Mouse (Mus musculus): ENCODE measurements at regions not wholly inside any gene's neighbourhood (a gene's known extent, or its start where the extent isn't known, plus 50 kb on each side); places are given as distances from the start of the nearest gene placed in this dataset.

- Histone ChIP-seq H3K27me3 (ENCODE audit: control insufficient read depth, insufficient read depth, low read length) (no peaks in the 10 kb centered on the region), H3K27ac (ENCODE audit: insufficient read depth, low read length) (no peak overlapping the region), H3K4me3 (replicated peaks; ENCODE audit: insufficient read depth, low read depth, low read length) (no peak overlapping the region), H3K4me1 (ENCODE audit: control insufficient read depth, insufficient read depth, low read length) (no peaks in the 10 kb centered on the region)
- TF ChIP-seq POLR2A (IDR thresholded peaks at IDR 0.05; ENCODE audit: borderline replicate concordance, insufficient read depth, low read length) = no peak
- DNase-seq = no peak
Measured at GRCm38 (mm10) chr2:108584799-108585198, 695.7 kb upstream of the Kif18a start.

GRCm38 (mm10) chr2:108593555-108593954 lies 687.0 kb upstream of the Kif18a start:
- no peak overlapping the region for H3K4me3 ChIP-seq (replicated peaks; ENCODE audit: insufficient read depth, low read depth, low read length)
- TF ChIP-seq CTCF (IDR thresholded peaks at IDR 0.05; ENCODE audit: borderline replicate concordance, insufficient read depth, low read depth, low read length) (no peak), POLR2A (IDR thresholded peaks at IDR 0.05; ENCODE audit: borderline replicate concordance, insufficient read depth, low read length) (no peak)
- H3K27ac ChIP-seq (ENCODE audit: insufficient read depth, low read length) = no peak overlapping the region
- no peaks in the 10 kb centered on the region for H3K4me1 ChIP-seq (ENCODE audit: control insufficient read depth, insufficient read depth, low read length)
- no peak for DNase-seq
- H3K27me3 ChIP-seq (ENCODE audit: control insufficient read depth, insufficient read depth, low read length) = no peaks in the 10 kb centered on the region
- WGBS = 84% methylated on average over 3 of the region's 3 CpGs

- no peak for DNase-seq
- no peaks in the 10 kb centered on the region for H3K27me3 ChIP-seq (ENCODE audit: control insufficient read depth, insufficient read depth, low read length)
- H3K27ac ChIP-seq (ENCODE audit: insufficient read depth, low read length) = no peak overlapping the region
- TF ChIP-seq POLR2A (IDR thresholded peaks at IDR 0.05; ENCODE audit: borderline replicate concordance, insufficient read depth, low read length) = no peak
- no peak for TF ChIP-seq CTCF (IDR thresholded peaks at IDR 0.05; ENCODE audit: borderline replicate concordance, insufficient read depth, low read depth, low read length)
- no peak overlapping the region for H3K4me3 ChIP-seq (replicated peaks; ENCODE audit: insufficient read depth, low read depth, low read length)
- no peaks in the 10 kb centered on the region for H3K4me1 ChIP-seq (ENCODE audit: control insufficient read depth, insufficient read depth, low read length)
- WGBS = 40% methylated on average over 1 of the region's 1 CpGs
Measured at GRCm38 (mm10) chr2:108600346-108600745, 680.2 kb upstream of the Kif18a start.

GRCm38 (mm10) chr2:108619580-108619979 lies 661.0 kb upstream of the Kif18a start:
- H3K27ac ChIP-seq (ENCODE audit: insufficient read depth, low read length) = no peak overlapping the region
- H3K4me3 ChIP-seq (replicated peaks; ENCODE audit: insufficient read depth, low read depth, low read length) = no peak overlapping the region
- no peak for DNase-seq
- no peaks in the 10 kb centered on the region for H3K27me3 ChIP-seq (ENCODE audit: control insufficient read depth, insufficient read depth, low read length)
- TF ChIP-seq POLR2A (IDR thresholded peaks at IDR 0.05; ENCODE audit: borderline replicate concordance, insufficient read depth, low read length) = no peak
- no peak for TF ChIP-seq CTCF (IDR thresholded peaks at IDR 0.05; ENCODE audit: borderline replicate concordance, insufficient read depth, low read depth, low read length)
- H3K4me1 ChIP-seq (ENCODE audit: control insufficient read depth, insufficient read depth, low read length) = no peaks in the 10 kb centered on the region

GRCm38 (mm10) chr2:108622367-108623162 lies 658.0 kb upstream of the Kif18a start:
- WGBS = 83% methylated on average over 4 of the region's 4 CpGs

GRCm38 (mm10) chr2:108635644-108636043 lies 644.9 kb upstream of the Kif18a start:
- Histone ChIP-seq H3K4me3 (replicated peaks; ENCODE audit: insufficient read depth, low read depth, low read length) (no peak overlapping the region), H3K27ac (ENCODE audit: insufficient read depth, low read length) (no peak overlapping the region), H3K27me3 (ENCODE audit: control insufficient read depth, insufficient read depth, low read length) (no peaks in the 10 kb centered on the region), H3K4me1 (ENCODE audit: control insufficient read depth, insufficient read depth, low read length) (no peaks in the 10 kb centered on the region)
- WGBS = 54% methylated on average over 4 of the region's 4 CpGs
- no peak for DNase-seq
- TF ChIP-seq CTCF (IDR thresholded peaks at IDR 0.05; ENCODE audit: borderline replicate concordance, insufficient read depth, low read depth, low read length) (no peak), POLR2A (IDR thresholded peaks at IDR 0.05; ENCODE audit: borderline replicate concordance, insufficient read depth, low read length) (no peak)

More at GRCm38 (mm10) chr2:108622367-108623162, 658.0 kb upstream of the Kif18a start:
- no peaks in the 10 kb centered on the region for H3K4me1 ChIP-seq (ENCODE audit: control insufficient read depth, insufficient read depth, low read length)
- DNase-seq = no peak
- H3K27ac ChIP-seq (ENCODE audit: insufficient read depth, low read length) = no peak overlapping the region
- no peak overlapping the region for H3K4me3 ChIP-seq (replicated peaks; ENCODE audit: insufficient read depth, low read depth, low read length)
- no peaks in the 10 kb centered on the region for H3K27me3 ChIP-seq (ENCODE audit: control insufficient read depth, insufficient read depth, low read length)
- TF ChIP-seq CTCF (IDR thresholded peaks at IDR 0.05; ENCODE audit: borderline replicate concordance, insufficient read depth, low read depth, low read length) (no peak), POLR2A (IDR thresholded peaks at IDR 0.05; ENCODE audit: borderline replicate concordance, insufficient read depth, low read length) (no peak)

- DNase-seq = no peak
Measured at GRCm38 (mm10) chr2:108660697-108661388, 619.7 kb upstream of the Kif18a start.

More at GRCm38 (mm10) chr2:108660697-108661388, 619.7 kb upstream of the Kif18a start:
- H3K4me3 ChIP-seq (replicated peaks; ENCODE audit: insufficient read depth, low read depth, low read length) = no peak overlapping the region
- H3K4me1 ChIP-seq (ENCODE audit: control insufficient read depth, insufficient read depth, low read length) = no peaks in the 10 kb centered on the region
- H3K27me3 ChIP-seq (ENCODE audit: control insufficient read depth, insufficient read depth, low read length) = no peaks in the 10 kb centered on the region
- WGBS = 65% methylated on average over 4 of the region's 4 CpGs
- H3K27ac ChIP-seq (ENCODE audit: insufficient read depth, low read length) = no peak overlapping the region
- TF ChIP-seq POLR2A (IDR thresholded peaks at IDR 0.05; ENCODE audit: borderline replicate concordance, insufficient read depth, low read length) (no peak), CTCF (IDR thresholded peaks at IDR 0.05; ENCODE audit: borderline replicate concordance, insufficient read depth, low read depth, low read length) (no peak)

Data from cerebellum, adult 2 months (tissue).